Mouse (Mus musculus) G1E (cell line): ENCODE data around the gene Elavl4. TPM values are rescaled to one million over a fixed set of nuclear protein-coding genes. Genes with fewer than 3 reads are reported as not detected.

Experiments
- ATAC-seq: 2 replicates; pipeline ENCODE4 v1.8.0; 2016; ENCODE audit warnings: mild to moderate bottlenecking; ENCODE audit not compliant: insufficient number of reproducible peaks, poor library complexity, low FRiP score, severe bottlenecking; ENCODE audit errors: extremely low read depth
- DNase-seq: peaks from one replicate; pipeline ENCODE4 v3.0.0; 2012; ENCODE audit warnings: low spot score
- H3K27me3 ChIP-seq: 2 replicates; pipeline ENCODE4 v1.6.1; 2012; ENCODE audit warnings: mild to moderate bottlenecking, low read length, inconsistent platforms; ENCODE audit not compliant: insufficient read depth
- H3K36me3 ChIP-seq: replicated peaks from 2 replicates; pipeline ENCODE3; 2012; ENCODE audit warnings: mild to moderate bottlenecking, inconsistent platforms
- H3K4me1 ChIP-seq: 2 replicates; pipeline ENCODE4 v1.6.1; 2012; ENCODE audit warnings: low read depth, low read length, inconsistent platforms, mixed read lengths; ENCODE audit not compliant: insufficient read depth
- H3K4me3 ChIP-seq: 2 replicates; pipeline ENCODE4 v1.5.1; 2012; ENCODE audit warnings: low read depth, mild to moderate bottlenecking, inconsistent platforms, low read length, moderate library complexity, mixed read lengths
- H3K9me3 ChIP-seq: replicated peaks from 2 replicates; pipeline ENCODE4 v1.6.1; 2012; ENCODE audit warnings: inconsistent platforms
- CTCF ChIP-seq: IDR thresholded peaks from 2 replicates; pipeline ENCODE4 v1.5.1; 2012; ENCODE audit warnings: low read depth, low read length, inconsistent platforms, mixed read lengths
- GATA1 ChIP-seq: IDR thresholded peaks from 2 replicates; pipeline ENCODE4 v1.6.1; 2012; ENCODE audit warnings: borderline replicate concordance, low read length, inconsistent platforms, mixed read lengths
- GATA2 ChIP-seq: IDR thresholded peaks from 2 replicates; pipeline ENCODE4 v1.6.1; 2012; ENCODE audit warnings: low read depth, low read length, inconsistent platforms, borderline replicate concordance
- POLR2AphosphoS5 ChIP-seq: IDR thresholded peaks from 2 replicates; pipeline ENCODE4 v1.6.1; 2012; ENCODE audit warnings: low read depth, low read length, inconsistent platforms; ENCODE audit not compliant: insufficient replicate concordance
- TAL1 ChIP-seq: conservative IDR thresholded peaks from 2 replicates; pipeline ENCODE4 v1.6.1; 2012; ENCODE audit warnings: low read depth, low read length, inconsistent platforms, mixed read lengths
- polyA plus RNA-seq: library from polyadenylated mRNA; stranded (reverse); fragments of >175 nt; gene quantifications from 2 replicates; pipeline ENCODE4 v1.2.3, GENCODE M21; 2012
- total RNA-seq, 2 experiments: library from RNA; stranded (forward) in 1 of 2; stranded (reverse) in 1 of 2; fragments of 200-1000 nt in 1 of 2; fragments of >200 nt in 1 of 2; fragmentation: Nextera tagmentation in 1 of 2; gene quantifications; 2 replicates each; pipeline ENCODE4 v1.2.3; 2014 to 2017

Elavl4 gene
- total and polyA plus RNA-seq, 3 experiments = not detected

GRCm38 (mm10) chr4:110225492-110225891 lies 126.2 kb downstream of the Elavl4 start:
- peaks cover 37% of the 10 kb centered on the region for H3K9me3 ChIP-seq

GRCm38 (mm10) chr4:110218819-110219218 lies 132.9 kb downstream of the Elavl4 start:
- no peaks in the 10 kb centered on the region for H3K36me3 ChIP-seq
- DNase-seq (no peak), ATAC-seq (no peak)
- H3K27me3 ChIP-seq = no peaks in the 10 kb centered on the region
- no peak for TF ChIP-seq GATA1
- no peak for TF ChIP-seq TAL1
- no peak for TF ChIP-seq CTCF
- H3K9me3 ChIP-seq = peaks cover 59% of the 10 kb centered on the region
- no peak overlapping the region for H3K4me3 ChIP-seq
- H3K4me1 ChIP-seq = no peaks in the 10 kb centered on the region

More at GRCm38 (mm10) chr4:110225492-110225891, 126.2 kb downstream of the Elavl4 start:
- Histone ChIP-seq H3K4me1 (no peaks in the 10 kb centered on the region), H3K27me3 (no peaks in the 10 kb centered on the region), H3K36me3 (no peaks in the 10 kb centered on the region), H3K4me3 (no peak overlapping the region)
- DNase-seq (no peak), ATAC-seq (no peak)
- no peak for TF ChIP-seq CTCF
- TF ChIP-seq TAL1 = no peak
- no peak for TF ChIP-seq GATA1
- TF ChIP-seq GATA2 = no peak

GRCm38 (mm10) chr4:110217553-110217952 lies 134.2 kb downstream of the Elavl4 start:
- H3K9me3 ChIP-seq = peaks cover 61% of the 10 kb centered on the region
- no peak for DNase-seq
- no peaks in the 10 kb centered on the region for H3K4me1 ChIP-seq
- H3K36me3 ChIP-seq = no peaks in the 10 kb centered on the region
- TF ChIP-seq GATA1 = no peak
- no peaks in the 10 kb centered on the region for H3K27me3 ChIP-seq
- ATAC-seq = no peak
- H3K4me3 ChIP-seq = no peak overlapping the region

GRCm38 (mm10) chr4:110214543-110214942 lies 137.2 kb downstream of the Elavl4 start:
- no peak for DNase-seq
- no peaks in the 10 kb centered on the region for H3K36me3 ChIP-seq
- no peaks in the 10 kb centered on the region for H3K4me1 ChIP-seq
- no peak for ATAC-seq
- TF ChIP-seq GATA2 (no peak), GATA1 (no peak), TAL1 (no peak), POLR2AphosphoS5 (no peak), CTCF (no peak)
- peaks cover 68% of the 10 kb centered on the region for H3K9me3 ChIP-seq
- no peak overlapping the region for H3K4me3 ChIP-seq
- H3K27me3 ChIP-seq = no peaks in the 10 kb centered on the region

- no peak for TF ChIP-seq TAL1
- TF ChIP-seq CTCF = no peak
- no peak for TF ChIP-seq GATA2
- no peak for TF ChIP-seq POLR2AphosphoS5
- TF ChIP-seq GATA1 = no peak
- peaks cover 61% of the 10 kb centered on the region for H3K9me3 ChIP-seq
- no peaks in the 10 kb centered on the region for H3K4me1 ChIP-seq
- no peak overlapping the region for H3K4me3 ChIP-seq
- H3K27me3 ChIP-seq = no peaks in the 10 kb centered on the region
- H3K36me3 ChIP-seq = no peaks in the 10 kb centered on the region
- no peak for ATAC-seq
- no peak for DNase-seq
Observed at GRCm38 (mm10) chr4:110213666-110214065, 138.0 kb downstream of the Elavl4 start.

GRCm38 (mm10) chr4:110210246-110210645 lies 141.5 kb downstream of the Elavl4 start:
- no peak for DNase-seq
- ATAC-seq = no peak
- Histone ChIP-seq H3K9me3 (peaks cover 49% of the 10 kb centered on the region), H3K36me3 (no peaks in the 10 kb centered on the region), H3K4me3 (no peak overlapping the region), H3K4me1 (no peaks in the 10 kb centered on the region), H3K27me3 (no peaks in the 10 kb centered on the region)
- no peak for TF ChIP-seq GATA2
- no peak for TF ChIP-seq TAL1
- no peak for TF ChIP-seq CTCF
- TF ChIP-seq GATA1 = no peak
- no peak for TF ChIP-seq POLR2AphosphoS5

GRCm38 (mm10) chr4:110209613-110210012 lies 142.1 kb downstream of the Elavl4 start:
- no peaks in the 10 kb centered on the region for H3K4me1 ChIP-seq
- no peaks in the 10 kb centered on the region for H3K27me3 ChIP-seq
- no peaks in the 10 kb centered on the region for H3K36me3 ChIP-seq
- TF ChIP-seq CTCF (no peak), GATA2 (no peak), TAL1 (no peak), GATA1 (no peak), POLR2AphosphoS5 (no peak)
- H3K9me3 ChIP-seq = peaks cover 45% of the 10 kb centered on the region
- no peak for ATAC-seq
- DNase-seq = no peak
- H3K4me3 ChIP-seq = no peak overlapping the region
